Mouse (Mus musculus) spleen, adult 12 weeks (tissue): Measurements from ENCODE around the gene Hoxb3.

Source experiments
- DNase-seq: peaks from one replicate; pipeline ENCODE4 v3.0.0; 2022; ENCODE audit warnings: low spot score

Hoxb3 gene

GRCm38 (mm10) chr11:96288455-96289221, 34.5 kb upstream of the Hoxb3 start:
- DNase-seq = no peak

- DNase-seq = no peak
Observed at GRCm38 (mm10) chr11:96289293-96289692, 33.8 kb upstream of the Hoxb3 start.

- DNase-seq = no peak
Observed at GRCm38 (mm10) chr11:96289837-96290236, 33.3 kb upstream of the Hoxb3 start.

- DNase-seq = no peak
Observed at GRCm38 (mm10) chr11:96290705-96291355, 32.3 kb upstream of the Hoxb3 start.

- DNase-seq = no peak
Observed at GRCm38 (mm10) chr11:96291681-96292564, 31.2 kb upstream of the Hoxb3 start, which contains the start of gene Hoxb6. Gene Hoxb6, plus strand, starts transcription at chr11:96292476.

- DNase-seq = no peak
Observed at GRCm38 (mm10) chr11:96292565-96293301, 30.4 kb upstream of the Hoxb3 start.

- no peak for DNase-seq
Observed at GRCm38 (mm10) chr11:96293302-96293921, 29.7 kb upstream of the Hoxb3 start.

GRCm38 (mm10) chr11:96294245-96295091, 28.7 kb upstream of the Hoxb3 start:
- peak; percentile 37 for DNase-seq

- DNase-seq = no peak
Observed at GRCm38 (mm10) chr11:96295092-96295835, 27.9 kb upstream of the Hoxb3 start.

GRCm38 (mm10) chr11:96296997-96297396, 26.1 kb upstream of the Hoxb3 start:
- no peak for DNase-seq

GRCm38 (mm10) chr11:96297428-96297827, 25.7 kb upstream of the Hoxb3 start:
- DNase-seq = no peak

- no peak for DNase-seq
Observed at GRCm38 (mm10) chr11:96297968-96298635, 25.0 kb upstream of the Hoxb3 start.

GRCm38 (mm10) chr11:96298895-96299667, 24.0 kb upstream of the Hoxb3 start:
- DNase-seq = no peak

GRCm38 (mm10) chr11:96299781-96300180, 23.3 kb upstream of the Hoxb3 start:
- no peak for DNase-seq

- DNase-seq = no peak
Observed at GRCm38 (mm10) chr11:96300354-96301063, 22.6 kb upstream of the Hoxb3 start.

- no peak for DNase-seq
Observed at GRCm38 (mm10) chr11:96301064-96301431, 22.1 kb upstream of the Hoxb3 start.

- DNase-seq = no peak
Observed at GRCm38 (mm10) chr11:96301837-96302236, 21.3 kb upstream of the Hoxb3 start.
